Mouse (Mus musculus): ENCODE measurements around the gene Mlh3. TPM values are rescaled to one million over a fixed set of nuclear protein-coding genes. Genes with fewer than 3 reads are reported as not detected.
A peak's percentile ranks its signal among the peaks of the same experiment; 100 is the strongest.

The Mlh3 gene
- polyA plus RNA-seq, 1 experiment = 0.82 TPM

DNA sequence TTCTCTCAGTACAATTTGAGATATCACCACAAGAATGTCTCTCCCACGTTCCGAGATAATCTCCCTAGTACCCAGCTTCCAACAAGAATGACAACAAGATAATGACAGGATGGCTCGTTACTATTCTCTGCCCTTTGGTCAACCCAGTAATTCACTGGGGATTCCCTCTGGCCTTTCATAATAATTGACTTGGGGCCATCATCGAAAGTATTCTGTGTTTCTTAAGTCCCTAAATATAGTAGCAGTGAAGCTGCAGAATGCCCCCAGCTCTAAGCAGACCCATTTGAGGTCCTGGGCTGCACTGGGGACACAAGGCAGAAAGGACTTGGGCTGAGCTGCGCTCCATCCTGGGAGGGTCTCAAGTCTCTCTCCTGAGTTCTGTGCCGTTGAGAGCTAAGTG, 21.9 kb upstream of the Mlh3 start:
- H3K4me3 ChIP-seq (ENCODE audit: insufficient read depth, poor library complexity, severe bottlenecking) = no peak overlapping the region
- H3ac ChIP-seq (ENCODE audit: control insufficient read depth, insufficient read length, low read depth) = no peak overlapping the region
- H3K27me3 ChIP-seq (ENCODE audit: control insufficient read depth, insufficient read depth, insufficient read length) = no peaks in the 10 kb centered on the region
- H3K36me3 ChIP-seq (ENCODE audit: control insufficient read depth, insufficient read depth) = no peaks in the 10 kb centered on the region
- TF ChIP-seq USF1 (IDR thresholded peaks at IDR 0.05; ENCODE audit: low read depth) (no peak), CTCF (IDR thresholded peaks at IDR 0.05; ENCODE audit: control insufficient read depth, insufficient read depth, insufficient read length) (no peak), MAX (IDR thresholded peaks at IDR 0.05) (no peak), MYOG (IDR thresholded peaks at IDR 0.05; ENCODE audit: control insufficient read depth, extremely low read depth, insufficient read length) (no peak), CEBPB (IDR thresholded peaks at IDR 0.05; ENCODE audit: low read depth) (no peak), FOSL1 (IDR thresholded peaks at IDR 0.05; ENCODE audit: insufficient read depth, low read length, poor library complexity, severe bottlenecking) (no peak), MYOD1 (IDR thresholded peaks at IDR 0.05; ENCODE audit: control insufficient read depth, insufficient read length, low read depth) (no peak)
- H3K79me2 ChIP-seq (ENCODE audit: control insufficient read depth, insufficient read depth) = no peaks in the 10 kb centered on the region
- H3K79me3 ChIP-seq (ENCODE audit: low read depth) = no peaks in the 10 kb centered on the region

DNA sequence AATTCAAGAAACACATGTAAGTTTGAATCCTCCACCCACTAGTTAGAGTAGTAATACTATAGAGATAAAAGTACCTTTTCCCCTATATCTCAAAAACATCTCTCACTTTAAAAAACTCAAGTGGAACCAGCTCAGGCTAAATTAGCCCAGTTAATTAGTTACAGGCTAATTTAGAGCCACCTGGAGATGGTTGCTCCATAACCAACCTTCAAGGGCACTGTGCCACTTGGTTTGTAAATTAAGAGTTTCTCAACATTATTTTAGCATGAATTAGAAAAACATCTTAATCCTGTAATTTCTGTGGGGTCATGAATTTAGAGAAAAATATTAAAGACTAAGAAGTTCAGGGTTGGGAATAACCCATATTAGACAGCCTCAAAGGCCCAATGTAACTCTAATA, 21.1 kb upstream of the Mlh3 start:
- H3ac ChIP-seq (ENCODE audit: control insufficient read depth, insufficient read length, low read depth) = no peak overlapping the region
- no peaks in the 10 kb centered on the region for H3K27me3 ChIP-seq (ENCODE audit: control insufficient read depth, insufficient read depth, insufficient read length)
- no peaks in the 10 kb centered on the region for H3K36me3 ChIP-seq (ENCODE audit: control insufficient read depth, insufficient read depth)
- H3K4me3 ChIP-seq (ENCODE audit: insufficient read depth, poor library complexity, severe bottlenecking) = no peak overlapping the region
- no peaks in the 10 kb centered on the region for H3K79me2 ChIP-seq (ENCODE audit: control insufficient read depth, insufficient read depth)
- no peak for TF ChIP-seq MYOG (IDR thresholded peaks at IDR 0.05; ENCODE audit: control insufficient read depth, extremely low read depth, insufficient read length)
- TF ChIP-seq CTCF (IDR thresholded peaks at IDR 0.05; ENCODE audit: control insufficient read depth, insufficient read depth, insufficient read length) = no peak
- no peak for TF ChIP-seq CEBPB (IDR thresholded peaks at IDR 0.05; ENCODE audit: low read depth)
- no peak for TF ChIP-seq USF1 (IDR thresholded peaks at IDR 0.05; ENCODE audit: low read depth)
- TF ChIP-seq MAX (IDR thresholded peaks at IDR 0.05) = no peak
- TF ChIP-seq MYOD1 (IDR thresholded peaks at IDR 0.05; ENCODE audit: control insufficient read depth, insufficient read length, low read depth) = no peak
- TF ChIP-seq FOSL1 (IDR thresholded peaks at IDR 0.05; ENCODE audit: insufficient read depth, low read length, poor library complexity, severe bottlenecking) = no peak
- no peaks in the 10 kb centered on the region for H3K79me3 ChIP-seq (ENCODE audit: low read depth)

DNA sequence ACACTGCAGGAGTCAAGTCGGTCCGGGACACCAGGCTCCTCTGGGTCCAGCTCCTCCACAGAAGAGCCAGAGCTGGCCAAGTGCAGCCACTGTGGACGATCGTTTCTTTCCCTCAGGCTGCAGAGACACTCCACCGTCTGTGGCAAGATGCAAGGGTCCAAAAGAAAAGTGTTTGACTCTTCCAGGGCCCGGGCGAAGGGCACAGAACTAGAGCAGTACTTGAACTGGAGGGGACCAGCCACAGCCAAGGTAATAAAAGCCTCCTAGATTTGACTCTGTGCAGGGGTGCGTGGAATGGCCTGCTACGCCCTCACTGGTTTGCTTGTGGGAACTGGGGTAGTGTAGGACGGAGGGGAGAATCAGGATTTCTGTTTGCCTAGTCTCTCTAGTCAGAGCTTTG, 20.2 kb upstream of the Mlh3 start:
- Histone ChIP-seq H3K4me3 (ENCODE audit: insufficient read depth, poor library complexity, severe bottlenecking) (no peak overlapping the region), H3K79me3 (ENCODE audit: low read depth) (no peaks in the 10 kb centered on the region), H3K79me2 (ENCODE audit: control insufficient read depth, insufficient read depth) (no peaks in the 10 kb centered on the region), H3ac (ENCODE audit: control insufficient read depth, insufficient read length, low read depth) (no peak overlapping the region), H3K27me3 (ENCODE audit: control insufficient read depth, insufficient read depth, insufficient read length) (no peaks in the 10 kb centered on the region), H3K36me3 (ENCODE audit: control insufficient read depth, insufficient read depth) (no peaks in the 10 kb centered on the region)
- TF ChIP-seq CTCF (IDR thresholded peaks at IDR 0.05; ENCODE audit: control insufficient read depth, insufficient read depth, insufficient read length) = no peak
- no peak for TF ChIP-seq MYOD1 (IDR thresholded peaks at IDR 0.05; ENCODE audit: control insufficient read depth, insufficient read length, low read depth)

DNA sequence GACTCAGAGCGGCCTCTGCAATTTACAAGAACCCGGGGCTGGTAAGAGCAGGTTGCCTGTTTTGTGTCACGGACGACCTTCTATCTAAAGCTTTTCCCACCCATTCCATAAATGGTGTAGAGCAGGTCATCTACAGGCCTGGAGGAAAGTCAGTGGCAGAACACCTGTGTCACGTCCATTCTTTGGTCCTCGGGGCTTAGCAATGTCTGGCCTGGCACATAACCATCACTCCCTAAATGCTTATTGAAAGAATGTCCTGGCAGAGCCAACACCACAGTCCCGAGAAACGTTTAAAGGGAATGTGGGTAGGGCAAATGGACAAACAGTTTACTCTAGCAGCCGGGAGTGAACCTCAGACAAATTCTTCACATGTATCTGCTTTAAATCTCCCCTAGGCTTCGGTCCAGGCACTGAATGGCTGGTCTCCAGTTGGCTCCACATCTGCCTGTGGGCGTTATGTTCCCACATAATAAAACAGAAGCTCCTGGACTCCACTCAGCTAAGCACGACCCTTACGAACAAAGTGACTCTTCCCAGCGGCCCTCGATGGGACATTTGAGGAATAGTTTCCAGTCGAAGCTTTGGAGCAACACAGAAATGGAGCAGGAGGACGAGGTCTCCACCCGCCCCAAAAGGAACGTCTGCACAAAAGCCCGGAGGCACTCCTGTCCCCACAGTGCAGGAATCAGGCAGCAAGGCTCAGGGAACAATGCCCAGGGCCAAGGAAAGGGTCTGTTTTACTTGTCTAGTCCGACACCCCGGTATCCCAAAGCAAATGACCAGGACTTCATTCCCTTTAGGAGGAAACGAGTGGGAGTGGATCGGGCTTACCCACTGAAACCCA, 19.0 kb upstream of the Mlh3 start:
- Histone ChIP-seq H3K79me2 (ENCODE audit: control insufficient read depth, insufficient read depth) (no peaks in the 10 kb centered on the region), H3K4me3 (ENCODE audit: insufficient read depth, poor library complexity, severe bottlenecking) (no peak overlapping the region), H3ac (ENCODE audit: control insufficient read depth, insufficient read length, low read depth) (no peak overlapping the region), H3K36me3 (ENCODE audit: control insufficient read depth, insufficient read depth) (no peaks in the 10 kb centered on the region), H3K27me3 (ENCODE audit: control insufficient read depth, insufficient read depth, insufficient read length) (no peaks in the 10 kb centered on the region), H3K79me3 (ENCODE audit: low read depth) (no peaks in the 10 kb centered on the region)
- TF ChIP-seq MYOG (IDR thresholded peaks at IDR 0.05; ENCODE audit: control insufficient read depth, extremely low read depth, insufficient read length) (no peak), FOSL1 (IDR thresholded peaks at IDR 0.05; ENCODE audit: insufficient read depth, low read length, poor library complexity, severe bottlenecking) (no peak), MAX (IDR thresholded peaks at IDR 0.05) (no peak), USF1 (IDR thresholded peaks at IDR 0.05; ENCODE audit: low read depth) (no peak)

GRCm38 (mm10) chr12:85288486-85289156, 18.2 kb upstream of the Mlh3 start, which contains the start of gene Zc2hc1c:
Zc2hc1c (plus strand) TSS chr12:85288591.
- H3K79me3 ChIP-seq (ENCODE audit: low read depth) = no peaks in the 10 kb centered on the region
- H3K36me3 ChIP-seq (ENCODE audit: control insufficient read depth, insufficient read depth) = no peaks in the 10 kb centered on the region
- H3K27me3 ChIP-seq (ENCODE audit: control insufficient read depth, insufficient read depth, insufficient read length) = no peaks in the 10 kb centered on the region
- H3ac ChIP-seq (ENCODE audit: control insufficient read depth, insufficient read length, low read depth) = peak within 1 kb of the TSS; percentile 80
- H3K4me3 ChIP-seq (ENCODE audit: insufficient read depth, poor library complexity, severe bottlenecking) = peak within 1 kb of the TSS; percentile 51
- no peak for TF ChIP-seq USF1 (IDR thresholded peaks at IDR 0.05; ENCODE audit: low read depth)
- no peak for TF ChIP-seq MAX (IDR thresholded peaks at IDR 0.05)
- no peak for TF ChIP-seq CTCF (IDR thresholded peaks at IDR 0.05; ENCODE audit: control insufficient read depth, insufficient read depth, insufficient read length)
- TF ChIP-seq MYOD1 (IDR thresholded peaks at IDR 0.05; ENCODE audit: control insufficient read depth, insufficient read length, low read depth) = no peak
- TF ChIP-seq MYOG (IDR thresholded peaks at IDR 0.05; ENCODE audit: control insufficient read depth, extremely low read depth, insufficient read length) = no peak
- TF ChIP-seq FOSL1 (IDR thresholded peaks at IDR 0.05; ENCODE audit: insufficient read depth, low read length, poor library complexity, severe bottlenecking) = no peak
- no peaks in the 10 kb centered on the region for H3K79me2 ChIP-seq (ENCODE audit: control insufficient read depth, insufficient read depth)
